Mouse (Mus musculus) stomach, embryonic 15.5 days (tissue): ENCODE measurements around the gene Irgq. TPM values are rescaled to one million over a fixed set of nuclear protein-coding genes. Genes with fewer than 3 reads are reported as not detected.

Source experiments
- ATAC-seq: fragments of 200-750 bp; cut with Nextera tagmentation; 2 replicates; pipeline ENCODE4 v1.8.0; 2017; ENCODE audit warnings: low read depth, moderate number of reproducible peaks, moderate TSS enrichment; ENCODE audit not compliant: insufficient read depth, low FRiP score
- H3K27ac ChIP-seq: fragments of 300-500 bp; sonication (generic); 2 replicates; pipeline ENCODE4 v1.5.1; 2015; ENCODE audit warnings: mild to moderate bottlenecking, inconsistent platforms
- H3K27me3 ChIP-seq: fragments of 300-500 bp; sonication (generic); replicated peaks from 2 replicates; pipeline ENCODE4 v1.6.1; 2015; ENCODE audit warnings: inconsistent platforms
- H3K36me3 ChIP-seq: fragments of 300-500 bp; sonication (generic); 2 replicates; pipeline ENCODE4 v1.6.1; 2015; ENCODE audit warnings: inconsistent platforms
- H3K4me1 ChIP-seq: fragments of 300-500 bp; sonication (generic); 2 replicates; pipeline ENCODE4 v1.6.1; 2015; ENCODE audit warnings: inconsistent platforms
- H3K4me2 ChIP-seq: fragments of 300-500 bp; sonication (generic); 2 replicates; pipeline ENCODE4 v1.6.1; 2015; ENCODE audit warnings: mild to moderate bottlenecking, inconsistent platforms
- H3K4me3 ChIP-seq: fragments of 300-500 bp; sonication (generic); replicated peaks from 2 replicates; pipeline ENCODE4 v1.5.1; 2015; ENCODE audit warnings: inconsistent platforms
- H3K9ac ChIP-seq: fragments of 300-500 bp; sonication (generic); 2 replicates; pipeline ENCODE4 v1.6.1; 2015; ENCODE audit warnings: inconsistent platforms
- H3K9me3 ChIP-seq: fragments of 300-500 bp; sonication (generic); 2 replicates; pipeline ENCODE4 v1.6.1; 2016; ENCODE audit warnings: inconsistent platforms
- WGBS: fragments of 180-500 bp; shearing (Covaris S2); methylation state at CpG from one replicate; pipeline ENCODE4 v1.1.7; 2015; 5-methylcytosine and 5-hydroxymethylcytosine counted together
- polyA plus RNA-seq: library from polyadenylated mRNA; unstranded; fragments of >200 nt; fragmentation: Nextera tagmentation; extraction: Ambion mirVana; gene quantifications from 2 replicates; pipeline ENCODE4 v1.2.1, GENCODE M21; 2015

Irgq gene
- polyA plus RNA-seq, 1 experiment from 2014 or later = 7.6 TPM

DNA sequence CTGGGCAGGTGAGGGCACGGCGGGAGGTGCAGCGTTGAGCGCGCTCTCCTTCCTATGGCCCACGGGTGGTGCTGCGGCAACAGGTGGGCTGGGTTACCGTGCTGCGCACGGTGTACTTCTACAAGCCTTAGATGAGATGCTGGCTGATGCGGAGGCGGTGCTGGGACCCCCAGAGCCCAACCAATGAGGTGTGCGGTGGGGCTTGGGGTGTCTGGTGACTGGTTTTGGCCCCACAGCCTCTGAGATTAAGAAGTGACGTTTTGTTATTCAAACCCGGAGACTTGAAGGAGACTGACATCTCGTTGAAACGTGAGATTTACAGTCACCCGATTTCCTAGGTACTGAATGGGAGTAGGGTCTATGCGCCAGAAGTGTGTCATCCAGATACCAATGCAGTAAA, 3.8 kb downstream of the Irgq start:
- H3K27ac ChIP-seq = no peak overlapping the region
- H3K36me3 ChIP-seq = peaks cover 18% of the 10 kb centered on the region
- H3K4me3 ChIP-seq = no peak overlapping the region
- H3K9ac ChIP-seq = no peak overlapping the region
- H3K27me3 ChIP-seq = no peaks in the 10 kb centered on the region
- no peak for ATAC-seq
- WGBS = 60% methylated on average over 19 of the region's 19 CpGs
- H3K9me3 ChIP-seq = no peaks in the 10 kb centered on the region
- H3K4me2 ChIP-seq = no peak overlapping the region
- H3K4me1 ChIP-seq = peaks cover 20% of the 10 kb centered on the region

DNA sequence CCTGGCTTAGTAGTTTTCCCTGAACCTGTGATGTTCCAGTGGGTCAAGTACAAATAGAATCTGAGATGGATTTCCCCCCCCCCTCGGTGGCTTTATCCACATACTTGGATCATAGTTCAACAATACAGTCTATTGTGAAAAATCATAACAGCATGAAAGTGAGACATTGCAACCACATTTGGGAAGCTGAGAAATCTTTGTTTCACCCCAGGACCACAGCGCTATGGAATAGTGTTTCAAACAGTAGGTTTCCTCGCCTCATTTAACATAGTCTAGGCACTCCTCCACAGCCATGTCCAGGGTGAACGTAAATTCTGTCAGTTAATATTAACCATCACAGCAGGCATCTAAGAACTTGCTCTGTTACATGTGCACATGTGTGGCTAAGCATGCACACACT, 6.6 kb downstream of the Irgq start:
- 79% methylated on average over 4 of the region's 4 CpGs for WGBS
- H3K4me2 ChIP-seq = no peak overlapping the region
- H3K36me3 ChIP-seq = peaks cover 18% of the 10 kb centered on the region
- ATAC-seq = no peak
- H3K4me3 ChIP-seq = no peak overlapping the region
- no peaks in the 10 kb centered on the region for H3K9me3 ChIP-seq
- no peak overlapping the region for H3K9ac ChIP-seq
- no peaks in the 10 kb centered on the region for H3K27me3 ChIP-seq
- no peak overlapping the region for H3K27ac ChIP-seq
- peaks cover 12% of the 10 kb centered on the region for H3K4me1 ChIP-seq

- Histone ChIP-seq H3K9me3 (no peaks in the 10 kb centered on the region), H3K27ac (no peak overlapping the region), H3K4me3 (no peak overlapping the region), H3K4me2 (no peak overlapping the region), H3K27me3 (no peaks in the 10 kb centered on the region), H3K9ac (no peak overlapping the region), H3K36me3 (peaks cover 18% of the 10 kb centered on the region), H3K4me1 (peaks cover 7% of the 10 kb centered on the region; the same call in 1 of the 2 replicates)
- no peak for ATAC-seq
- WGBS = 71% methylated on average over 5 of the region's 5 CpGs
Measured at GRCm38 (mm10) chr7:24537591-24537990, 7.1 kb downstream of the Irgq start.

DNA sequence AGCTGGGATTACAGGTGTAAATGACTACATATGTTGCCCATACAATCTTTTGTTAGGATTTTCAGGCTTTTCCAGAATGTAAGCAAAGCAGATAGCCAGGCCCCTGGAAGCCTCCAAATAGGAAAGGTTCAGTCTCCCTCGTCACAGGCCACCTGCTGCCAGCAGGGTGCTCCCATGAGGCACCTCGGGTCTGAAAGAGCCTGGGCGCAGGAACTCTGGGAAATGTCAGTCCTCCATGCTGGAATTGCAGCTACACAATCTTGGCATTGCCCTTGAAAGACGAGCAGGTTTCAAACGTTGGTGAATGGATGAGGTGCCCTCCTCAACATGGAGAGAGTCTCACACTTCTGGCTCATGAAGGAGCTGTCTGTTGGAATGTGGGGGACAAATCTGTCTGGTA, 7.7 kb downstream of the Irgq start:
- WGBS = 30% methylated on average over 5 of the region's 5 CpGs
- Histone ChIP-seq H3K4me1 (0 out of 2 replicates have a peak, but pooled peaks cover 6% of the 10 kb centered on the region), H3K36me3 (peaks cover 15% of the 10 kb centered on the region), H3K9me3 (no peaks in the 10 kb centered on the region), H3K4me3 (no peak overlapping the region), H3K9ac (no peak overlapping the region), H3K27ac (no peak overlapping the region), H3K4me2 (no peak overlapping the region), H3K27me3 (no peaks in the 10 kb centered on the region)
- no peak for ATAC-seq

- 72% methylated on average over 5 of the region's 5 CpGs for WGBS
- Histone ChIP-seq H3K27me3 (no peaks in the 10 kb centered on the region), H3K36me3 (peaks cover 10% of the 10 kb centered on the region), H3K9me3 (no peaks in the 10 kb centered on the region), H3K9ac (no peak overlapping the region), H3K4me2 (no peak overlapping the region), H3K4me3 (no peak overlapping the region), H3K4me1 (0 out of 2 replicates have a peak, but pooled peaks cover 4% of the 10 kb centered on the region), H3K27ac (no peak overlapping the region)
- no peak for ATAC-seq
Measured at GRCm38 (mm10) chr7:24538701-24539100, 8.2 kb downstream of the Irgq start.

DNA sequence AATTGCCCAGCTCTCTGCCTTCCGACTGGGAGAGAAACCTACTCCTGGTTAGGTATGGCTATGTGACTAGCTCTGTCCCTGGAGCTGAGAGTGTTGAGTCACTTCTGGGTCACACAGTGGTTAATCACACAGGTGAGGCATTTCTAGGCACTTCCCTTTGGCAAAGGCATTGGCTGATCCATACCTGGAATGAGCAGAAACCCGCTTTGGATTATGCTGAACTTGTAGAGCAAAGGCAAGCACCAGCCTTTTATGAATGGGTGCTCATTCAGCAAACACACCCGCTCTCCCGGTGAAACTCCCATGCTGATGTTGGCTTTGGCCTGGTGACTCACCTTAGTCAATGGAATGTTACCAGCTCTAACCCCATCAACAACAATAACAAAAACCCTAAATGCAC, 9.2 kb downstream of the Irgq start:
- ATAC-seq = 0 out of 2 replicates have a peak, but pooled peaks have one; percentile 32
- Histone ChIP-seq H3K4me1 (no peaks in the 10 kb centered on the region), H3K4me3 (no peak overlapping the region), H3K4me2 (no peak overlapping the region), H3K27me3 (no peaks in the 10 kb centered on the region), H3K36me3 (0 out of 2 replicates have a peak, but pooled peaks cover 6% of the 10 kb centered on the region), H3K9me3 (no peaks in the 10 kb centered on the region), H3K9ac (no peak overlapping the region), H3K27ac (peak overlapping the region; percentile 31; the same call in 1 of the 2 replicates)
- 80% methylated on average over 4 of the region's 4 CpGs for WGBS

DNA sequence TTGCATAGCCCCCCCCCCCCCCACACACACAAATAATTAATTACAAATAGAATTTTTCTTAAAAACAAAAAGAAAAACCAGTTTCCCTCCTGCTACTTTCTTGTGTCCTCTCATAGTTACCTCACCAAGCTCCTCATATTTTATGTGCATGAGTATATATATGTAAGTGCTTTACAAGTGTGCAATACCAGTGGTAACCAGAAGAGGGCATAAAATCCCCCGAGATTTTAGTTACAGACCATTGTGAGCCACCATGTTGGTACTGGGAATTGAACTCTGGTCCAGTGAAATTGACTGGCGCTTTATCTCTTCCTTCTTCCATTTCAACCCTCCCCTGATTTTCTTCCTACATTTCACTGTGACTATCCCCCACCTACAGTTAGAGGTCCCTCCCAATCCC, 14.0 kb downstream of the Irgq start:
- Histone ChIP-seq H3K9ac (no peak overlapping the region), H3K27ac (no peak overlapping the region), H3K4me1 (peaks cover 10% of the 10 kb centered on the region), H3K9me3 (no peaks in the 10 kb centered on the region), H3K27me3 (no peaks in the 10 kb centered on the region), H3K4me2 (no peak overlapping the region), H3K4me3 (no peak overlapping the region), H3K36me3 (peaks cover 2% of the 10 kb centered on the region; the same call in 1 of the 2 replicates)
- no peak for ATAC-seq
- WGBS = 78% methylated on average over 2 of the region's 2 CpGs

DNA sequence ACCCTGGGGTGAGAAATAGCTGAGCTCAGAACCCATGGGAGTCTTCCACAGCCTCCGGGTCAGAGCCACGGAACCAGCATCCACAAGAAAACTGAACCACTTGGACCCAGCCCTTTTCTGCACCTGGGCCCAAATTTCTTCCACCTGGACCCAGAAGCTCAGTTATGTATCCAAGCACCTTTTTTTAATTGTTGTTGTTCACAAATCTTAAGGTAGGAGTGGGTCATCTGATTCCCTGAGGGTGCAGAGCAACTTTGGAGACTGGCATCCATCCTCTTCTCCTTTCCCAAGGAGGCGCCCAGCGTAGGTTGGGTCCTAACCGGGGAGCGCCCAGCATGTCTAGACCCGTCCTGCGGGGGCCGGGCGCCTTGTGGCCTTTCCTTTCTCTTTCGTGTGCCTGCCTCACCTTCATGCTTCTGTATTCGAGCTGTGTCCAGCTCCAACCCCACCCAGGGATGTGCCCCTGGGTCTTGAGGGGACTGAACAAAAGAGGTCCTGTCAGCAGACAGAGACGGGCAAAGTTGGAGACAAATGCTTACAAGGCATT, 15.7 kb downstream of the Irgq start, which contains the start of the genes Pinlyp and Xrcc1:
TSS of gene Pinlyp (minus strand) at position 51 of the 547 bp plus-strand sequence.
TSS of gene Xrcc1 (plus strand) at position 222 of the 547 bp plus-strand sequence.
- Histone ChIP-seq H3K27me3 (no peaks in the 10 kb centered on the region), H3K4me2 (peak within 1 kb of the TSS; percentile 72), H3K4me1 (peaks cover 10% of the 10 kb centered on the region), H3K27ac (peak within 1 kb of the TSS; percentile 83), H3K9ac (peak within 1 kb of the TSS; percentile 83), H3K36me3 (peaks cover 8% of the 10 kb centered on the region; the same call in 1 of the 2 replicates), H3K9me3 (no peaks in the 10 kb centered on the region), H3K4me3 (peak within 1 kb of the TSS; percentile 90)
- WGBS = 29% methylated on average over 13 of the region's 13 CpGs
- ATAC-seq = no peak

GRCm38 (mm10) chr7:24546634-24547389, 16.3 kb downstream of the Irgq start:
- peak; percentile 99 for ATAC-seq
- Histone ChIP-seq H3K9ac (peak overlapping the region; percentile 83), H3K27me3 (no peaks in the 10 kb centered on the region), H3K4me2 (peak overlapping the region; percentile 72), H3K9me3 (no peaks in the 10 kb centered on the region), H3K36me3 (peaks cover 8% of the 10 kb centered on the region; the same call in 1 of the 2 replicates), H3K4me1 (peaks cover 10% of the 10 kb centered on the region), H3K4me3 (peak overlapping the region; percentile 90), H3K27ac (peak overlapping the region; percentile 83)
- WGBS = under 1% methylated on average over 57 of the region's 57 CpGs

- Histone ChIP-seq H3K4me3 (peak overlapping the region; percentile 90), H3K36me3 (peaks cover 8% of the 10 kb centered on the region; the same call in 1 of the 2 replicates), H3K27me3 (no peaks in the 10 kb centered on the region), H3K9me3 (no peaks in the 10 kb centered on the region), H3K4me1 (peaks cover 10% of the 10 kb centered on the region), H3K9ac (peak overlapping the region; percentile 83), H3K27ac (peak overlapping the region; percentile 72), H3K4me2 (peak overlapping the region; percentile 72)
- ATAC-seq = no peak
- WGBS = 19% methylated on average over 13 of the region's 13 CpGs
Measured at GRCm38 (mm10) chr7:24547534-24548036, 17.1 kb downstream of the Irgq start.

GRCm38 (mm10) chr7:24551985-24552759, 21.7 kb downstream of the Irgq start:
- Histone ChIP-seq H3K4me2 (no peak overlapping the region), H3K9ac (no peak overlapping the region), H3K4me1 (peaks cover 6% of the 10 kb centered on the region), H3K36me3 (peaks cover 27% of the 10 kb centered on the region), H3K27me3 (no peaks in the 10 kb centered on the region), H3K4me3 (no peak overlapping the region), H3K9me3 (no peaks in the 10 kb centered on the region), H3K27ac (no peak overlapping the region)
- WGBS = 84% methylated on average over 12 of the region's 12 CpGs
- ATAC-seq = no peak
